Mouse (Mus musculus) megakaryocyte, embryonic 14.5 days (primary cell): ENCODE data around the gene Selenof.

ENCODE experiments used
- FLI1 ChIP-seq: IDR thresholded peaks from 2 replicates; pipeline ENCODE4 v1.6.1; 2012; ENCODE audit warnings: low read length, inconsistent platforms, mixed read lengths
- GATA1 ChIP-seq: IDR thresholded peaks from 3 replicates; pipeline ENCODE4 v1.6.1; 2012; ENCODE audit warnings: mixed read lengths, low read length, inconsistent platforms, borderline replicate concordance

- TF ChIP-seq FLI1 (no peak), GATA1 (no peak)
These were observed 36.3 kb downstream of the Selenof start for GRCm38 (mm10) chr3:144606449-144606848.
